Mouse (Mus musculus) hindbrain, embryonic 10.5 days (tissue): ENCODE data around the gene Rapgef3. TPM values are rescaled to one million over a fixed set of nuclear protein-coding genes. Genes with fewer than 3 reads are reported as not detected.
A peak's percentile ranks its signal among the peaks of the same experiment; 100 is the strongest.

Source experiments
- DNase-seq: peaks from one replicate; pipeline ENCODE4 v3.0.0-alpha.2; 2017; ENCODE audit warnings: low spot score
- H3K27ac ChIP-seq: fragments of 300-500 bp; sonication (generic); 2 replicates; pipeline ENCODE4 v1.5.1; 2016; ENCODE audit warnings: mild to moderate bottlenecking, moderate library complexity
- H3K27me3 ChIP-seq: fragments of 300-500 bp; sonication (generic); 2 replicates; pipeline ENCODE4 v1.6.1; 2016; ENCODE audit warnings: mild to moderate bottlenecking; ENCODE audit not compliant: poor library complexity, insufficient read depth, severe bottlenecking
- H3K36me3 ChIP-seq: fragments of 300-500 bp; sonication (generic); 2 replicates; pipeline ENCODE4 v1.6.1; 2016; ENCODE audit warnings: mild to moderate bottlenecking, moderate library complexity
- H3K4me1 ChIP-seq: fragments of 300-500 bp; sonication (generic); replicated peaks from 2 replicates; pipeline ENCODE4 v1.6.1; 2016; ENCODE audit warnings: mild to moderate bottlenecking
- H3K4me3 ChIP-seq: fragments of 300-500 bp; sonication (generic); 2 replicates; pipeline ENCODE4 v1.5.1; 2016; ENCODE audit warnings: mild to moderate bottlenecking, moderate library complexity
- H3K9me3 ChIP-seq: fragments of 300-500 bp; sonication (generic); 2 replicates; pipeline ENCODE4 v1.6.1; 2016; ENCODE audit warnings: mild to moderate bottlenecking, moderate library complexity
- WGBS: fragments of 180-500 bp; shearing (Covaris S2); methylation state at CpG from one replicate; pipeline ENCODE4 v1.1.7; 2016; 5-methylcytosine and 5-hydroxymethylcytosine counted together
- polyA plus RNA-seq: library from polyadenylated mRNA; unstranded; fragments of >200 nt; fragmentation: Nextera tagmentation; extraction: Ambion mirVana; gene quantifications from 2 replicates; pipeline ENCODE4 v1.2.1, GENCODE M21; 2016

The Rapgef3 gene
- polyA plus RNA-seq, 1 experiment from 2014 or later, result 6.2 TPM

DNA sequence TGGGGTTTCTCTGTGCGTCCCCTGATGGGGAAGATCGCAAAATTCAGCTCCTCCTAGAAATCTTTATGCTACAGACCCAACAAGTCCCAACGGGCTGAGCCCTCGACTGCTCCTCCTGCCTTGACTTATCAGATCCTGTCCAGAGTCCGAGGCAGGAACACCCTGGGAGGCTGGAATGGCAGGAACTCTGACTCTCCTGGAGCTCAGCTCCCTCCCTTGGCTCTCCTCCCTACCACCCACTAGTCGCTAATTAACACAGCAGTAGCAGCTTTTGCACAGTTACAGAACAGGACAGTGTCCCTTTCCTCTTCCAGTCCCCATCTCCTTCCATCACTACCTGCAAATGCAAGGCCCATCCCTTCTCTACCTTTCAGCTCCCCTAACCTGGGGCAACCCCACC, 37.4 kb downstream of the Rapgef3 start:
- peaks cover 9% of the 10 kb centered on the region; the same call in 1 of the 2 replicates for H3K9me3 ChIP-seq
- no peaks in the 10 kb centered on the region for H3K36me3 ChIP-seq
- 0 out of 2 replicates have a peak, but pooled peaks cover 3% of the 10 kb centered on the region for H3K27me3 ChIP-seq
- H3K27ac ChIP-seq, result no peak overlapping the region; the same call in 1 of the 2 replicates
- H3K4me1 ChIP-seq, result peaks cover 19% of the 10 kb centered on the region; the same call in 1 of the 2 replicates
- DNase-seq, result no peak
- 62% methylated on average over 6 of the region's 6 CpGs for WGBS
- H3K4me3 ChIP-seq, result no peak overlapping the region

DNA sequence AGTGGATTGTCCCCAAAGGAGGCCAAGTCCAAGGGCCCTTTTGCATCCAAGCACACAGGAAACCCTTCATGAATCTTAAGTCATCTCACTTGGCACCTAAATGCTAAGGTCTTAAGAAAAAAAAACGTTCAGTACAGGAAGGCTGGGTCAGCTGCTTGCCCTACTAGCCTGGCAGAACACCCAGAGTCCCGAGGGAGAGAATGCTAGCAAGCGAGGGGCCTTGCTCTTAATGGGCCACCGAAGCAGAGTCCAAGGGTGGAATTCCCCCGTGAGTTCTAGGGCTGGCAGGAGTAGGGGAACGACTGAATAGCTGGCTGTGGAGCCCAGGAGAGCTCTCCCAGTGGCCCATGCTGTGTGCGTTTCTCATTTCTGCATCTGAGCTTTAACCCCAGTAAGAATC, 39.0 kb downstream of the Rapgef3 start:
- DNase-seq, result no peak
- Histone ChIP-seq H3K36me3 (no peaks in the 10 kb centered on the region), H3K4me3 (no peak overlapping the region), H3K4me1 (peaks cover 19% of the 10 kb centered on the region; the same call in 1 of the 2 replicates), H3K27me3 (0 out of 2 replicates have a peak, but pooled peaks cover 3% of the 10 kb centered on the region), H3K9me3 (peaks cover 8% of the 10 kb centered on the region; the same call in 1 of the 2 replicates), H3K27ac (peak overlapping the region; percentile 59; the same call in 1 of the 2 replicates)
- WGBS, result 67% methylated on average over 7 of the region's 7 CpGs

DNA sequence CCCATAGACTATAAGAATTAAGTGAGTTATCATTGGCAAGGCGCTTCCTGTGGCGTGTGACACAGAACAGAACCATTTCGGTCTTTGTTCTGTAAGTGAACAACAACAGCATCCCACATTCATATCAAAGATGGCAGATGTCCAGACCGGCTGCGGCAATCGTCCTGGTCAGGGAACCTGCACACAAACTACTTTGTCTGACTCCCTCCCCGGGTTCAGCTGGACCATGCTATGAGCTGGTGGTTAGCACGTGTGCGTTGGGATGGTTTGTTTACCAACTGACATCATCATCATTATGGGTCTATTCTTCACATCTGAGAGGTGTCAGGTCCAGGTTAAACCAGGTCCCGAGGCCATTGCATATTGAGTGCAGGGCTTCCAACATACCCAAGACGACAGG, 39.4 kb downstream of the Rapgef3 start:
- H3K9me3 ChIP-seq, result peaks cover 4% of the 10 kb centered on the region; the same call in 1 of the 2 replicates
- no peak for DNase-seq
- no peaks in the 10 kb centered on the region for H3K36me3 ChIP-seq

DNA sequence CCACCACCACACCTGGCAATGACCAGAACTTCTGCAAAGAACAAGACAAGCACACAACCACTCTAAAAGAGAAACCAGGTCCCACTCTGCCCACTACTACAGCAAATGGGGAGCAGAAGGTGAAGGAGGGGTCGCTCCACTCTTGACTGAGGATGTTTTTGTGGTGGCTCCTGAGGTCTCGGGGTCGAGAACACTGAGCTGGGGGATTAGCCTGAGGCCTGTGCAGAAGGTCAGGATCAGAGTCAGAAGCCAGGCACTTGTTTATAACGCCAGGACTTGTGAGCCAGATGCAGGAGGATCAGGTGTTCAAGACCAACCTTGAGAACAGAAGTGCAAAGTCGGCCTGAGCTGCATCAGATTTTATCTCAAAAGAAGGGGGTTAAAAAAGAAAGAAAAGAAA, 40.3 kb downstream of the Rapgef3 start:
- DNase-seq, result no peak
- Histone ChIP-seq H3K4me1 (peaks cover 19% of the 10 kb centered on the region; the same call in 1 of the 2 replicates), H3K9me3 (peaks cover 2% of the 10 kb centered on the region; the same call in 1 of the 2 replicates), H3K27ac (no peak overlapping the region), H3K4me3 (no peak overlapping the region), H3K36me3 (no peaks in the 10 kb centered on the region), H3K27me3 (0 out of 2 replicates have a peak, but pooled peaks cover 3% of the 10 kb centered on the region)
- 76% methylated on average over 5 of the region's 5 CpGs for WGBS

More for the DNA sequence above, 39.4 kb downstream of the Rapgef3 start:
- H3K27ac ChIP-seq, result no peak overlapping the region
- 92% methylated on average over 11 of the region's 11 CpGs for WGBS
- 0 out of 2 replicates have a peak, but pooled peaks cover 3% of the 10 kb centered on the region for H3K27me3 ChIP-seq
- peaks cover 19% of the 10 kb centered on the region; the same call in 1 of the 2 replicates for H3K4me1 ChIP-seq
- H3K4me3 ChIP-seq, result no peak overlapping the region

DNA sequence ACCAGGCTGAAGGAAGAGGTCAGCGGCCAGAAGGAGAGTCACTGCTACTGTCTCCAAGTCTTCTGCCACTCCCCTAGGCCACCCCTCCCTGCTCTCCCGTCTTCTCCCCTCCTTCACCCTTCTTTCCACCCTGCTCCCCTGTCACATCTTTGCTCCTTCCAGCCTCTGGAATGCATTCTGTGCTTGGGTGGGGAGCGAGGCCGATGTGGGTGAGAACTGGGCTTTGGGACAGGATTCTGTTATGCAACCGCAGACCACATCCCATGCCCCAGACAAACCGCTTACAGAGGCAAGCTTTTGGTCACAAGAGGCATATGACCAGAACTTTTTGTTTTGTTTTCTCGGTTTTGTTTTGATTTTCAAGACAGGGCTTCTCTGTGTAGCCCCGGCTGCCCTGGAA, 40.7 kb downstream of the Rapgef3 start:
- H3K36me3 ChIP-seq, result no peaks in the 10 kb centered on the region
- WGBS, result 83% methylated on average over 8 of the region's 8 CpGs
- 0 out of 2 replicates have a peak, but pooled peaks cover 3% of the 10 kb centered on the region for H3K27me3 ChIP-seq
- H3K4me1 ChIP-seq, result peaks cover 19% of the 10 kb centered on the region; the same call in 1 of the 2 replicates
- H3K27ac ChIP-seq, result no peak overlapping the region
- peaks cover 1% of the 10 kb centered on the region; the same call in 1 of the 2 replicates for H3K9me3 ChIP-seq
- no peak overlapping the region for H3K4me3 ChIP-seq
- DNase-seq, result no peak

DNA sequence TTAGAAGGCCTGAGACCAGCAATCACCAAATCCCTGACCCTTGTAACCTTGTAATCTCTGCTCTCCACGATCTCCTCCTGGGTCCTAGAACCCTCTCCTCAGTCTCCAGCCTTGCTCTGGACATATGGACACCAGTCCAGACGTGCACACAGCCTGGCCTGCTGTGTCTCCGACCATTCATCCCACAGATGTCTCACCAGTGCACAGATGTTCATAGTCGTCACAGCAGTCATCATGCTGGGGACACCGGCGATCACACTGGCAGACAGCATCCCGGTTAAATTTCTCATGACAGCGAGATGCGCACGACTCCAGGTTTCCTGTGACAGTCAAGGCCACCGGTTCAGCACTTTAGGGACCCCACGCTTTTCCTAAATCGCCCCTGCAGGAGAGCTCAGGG, 41.5 kb downstream of the Rapgef3 start:
- no peaks in the 10 kb centered on the region for H3K36me3 ChIP-seq
- H3K27me3 ChIP-seq, result 0 out of 2 replicates have a peak, but pooled peaks cover 3% of the 10 kb centered on the region
- 78% methylated on average over 13 of the region's 13 CpGs for WGBS
- no peak for DNase-seq
- no peaks in the 10 kb centered on the region for H3K9me3 ChIP-seq
- no peak overlapping the region for H3K4me3 ChIP-seq
- no peak overlapping the region for H3K27ac ChIP-seq
- H3K4me1 ChIP-seq, result peaks cover 21% of the 10 kb centered on the region

DNA sequence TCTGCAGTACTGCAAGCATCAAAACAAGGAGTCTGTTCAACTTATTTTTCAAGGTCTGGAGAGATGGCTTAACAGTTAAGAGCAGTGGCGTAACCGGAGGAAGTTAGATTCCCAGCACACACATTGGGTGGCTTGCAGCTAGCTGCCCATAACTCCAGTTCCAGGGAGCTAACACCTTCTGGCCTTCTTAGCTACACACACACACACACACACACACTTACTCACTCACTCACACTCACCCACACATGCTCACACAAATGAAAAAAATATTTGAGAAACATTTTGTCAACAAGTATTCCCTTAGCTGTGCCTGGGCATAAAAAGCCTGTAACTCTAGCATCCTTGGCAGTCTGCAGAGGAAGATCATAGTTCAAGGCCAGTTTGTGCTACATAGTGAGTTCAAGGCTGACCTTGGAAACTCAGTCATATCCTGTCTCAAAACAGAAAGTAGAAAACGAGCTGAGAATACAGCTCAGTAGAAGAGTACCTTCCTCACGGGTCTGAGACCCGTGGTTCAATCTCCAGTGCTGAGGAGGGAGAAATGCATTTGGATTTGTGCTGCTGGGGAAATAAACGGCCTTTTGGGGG, 42.5 kb downstream of the Rapgef3 start:
- no peak overlapping the region for H3K4me3 ChIP-seq
- H3K27ac ChIP-seq, result no peak overlapping the region
- H3K27me3 ChIP-seq, result 0 out of 2 replicates have a peak, but pooled peaks cover under 1% of the 10 kb centered on the region
- DNase-seq, result no peak
- H3K36me3 ChIP-seq, result no peaks in the 10 kb centered on the region
- H3K4me1 ChIP-seq, result peaks cover 23% of the 10 kb centered on the region
- WGBS, result 83% methylated on average over 6 of the region's 6 CpGs
- no peaks in the 10 kb centered on the region for H3K9me3 ChIP-seq

DNA sequence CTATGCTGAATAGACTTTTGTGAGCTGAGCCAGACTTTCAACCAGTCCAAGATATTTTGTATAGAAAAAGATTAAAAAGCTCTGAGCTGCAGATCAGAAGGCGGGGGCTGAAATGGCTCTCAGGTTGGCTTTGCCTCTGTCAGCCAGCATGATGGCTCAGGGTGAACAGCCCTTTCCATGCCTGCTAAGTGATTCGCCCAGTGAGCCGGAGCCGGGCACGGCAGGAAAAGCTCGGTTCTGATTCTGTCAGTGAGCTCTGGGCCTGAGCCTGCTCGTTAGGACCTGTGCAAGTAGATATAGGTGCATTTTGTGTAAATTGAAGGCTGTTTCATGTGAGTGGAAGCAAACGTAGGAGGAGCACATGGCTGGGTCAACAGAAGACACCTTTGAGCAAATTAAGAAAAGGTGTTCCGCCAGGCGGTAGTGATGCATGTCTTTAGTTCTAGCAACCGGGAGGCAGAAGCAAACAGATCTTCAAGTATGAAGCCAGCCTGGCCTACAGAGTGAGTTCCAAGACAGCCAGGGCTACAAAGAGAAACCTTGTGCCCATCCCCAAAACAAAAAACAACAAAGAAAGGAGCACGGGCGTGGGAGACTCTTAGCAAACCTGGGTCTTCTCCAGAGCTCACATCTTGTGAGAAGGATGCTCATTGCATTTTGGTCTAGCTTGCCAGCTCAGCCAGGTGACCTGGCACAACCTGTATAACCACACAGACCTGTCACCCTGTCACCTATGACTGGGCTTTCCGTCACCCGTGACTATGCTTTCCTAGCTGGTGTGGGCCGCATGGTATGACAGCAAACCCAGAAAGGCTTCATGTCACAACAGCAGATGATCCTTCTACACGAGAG, 43.2 kb downstream of the Rapgef3 start:
- DNase-seq, result no peak
- no peak overlapping the region for H3K4me3 ChIP-seq
- 87% methylated on average over 17 of the region's 17 CpGs for WGBS
- no peak overlapping the region for H3K27ac ChIP-seq
- H3K9me3 ChIP-seq, result no peaks in the 10 kb centered on the region
- H3K36me3 ChIP-seq, result no peaks in the 10 kb centered on the region
- H3K27me3 ChIP-seq, result no peaks in the 10 kb centered on the region
- peaks cover 23% of the 10 kb centered on the region for H3K4me1 ChIP-seq

DNA sequence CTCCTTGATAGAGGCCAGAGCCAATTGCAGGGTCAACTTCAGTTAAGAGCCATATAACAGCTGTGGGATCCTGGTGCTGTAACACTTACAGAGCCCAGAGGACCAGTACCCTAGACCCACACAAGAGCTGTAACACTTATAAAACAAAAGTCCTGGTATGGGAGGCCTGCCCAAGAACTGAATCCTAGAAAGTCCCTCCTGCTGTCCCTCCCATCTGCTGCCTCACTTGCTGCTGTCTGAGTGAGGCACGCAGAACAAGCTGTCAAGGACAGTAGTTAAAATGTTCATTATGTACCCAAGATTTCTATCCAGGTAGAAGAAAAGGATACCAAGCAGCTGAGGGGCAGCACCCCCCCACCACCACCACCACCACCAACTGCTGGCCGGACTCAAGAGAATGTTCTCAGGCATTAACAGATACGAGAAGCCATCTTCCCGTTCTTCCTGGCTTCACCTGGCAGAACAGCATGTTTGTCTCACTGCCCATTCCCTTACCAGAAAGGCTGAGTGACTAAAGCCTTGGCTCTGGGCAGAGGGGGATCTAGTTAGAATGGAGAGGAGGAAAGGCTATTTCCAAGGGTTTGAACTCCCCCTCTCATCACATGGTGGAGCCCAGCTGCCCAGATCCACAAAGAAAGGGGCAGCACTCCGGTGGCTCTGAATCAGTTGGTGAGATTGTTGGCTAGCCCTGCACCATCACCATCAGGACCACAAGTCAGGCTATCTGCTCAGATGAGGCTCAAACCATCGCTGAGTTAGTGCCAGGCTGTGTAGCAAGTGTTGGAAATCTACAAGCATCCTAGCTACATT, 44.0 kb downstream of the Rapgef3 start:
- no peaks in the 10 kb centered on the region for H3K9me3 ChIP-seq
- H3K4me1 ChIP-seq, result peaks cover 18% of the 10 kb centered on the region
- H3K27ac ChIP-seq, result no peak overlapping the region
- H3K36me3 ChIP-seq, result no peaks in the 10 kb centered on the region
- no peaks in the 10 kb centered on the region for H3K27me3 ChIP-seq
- no peak overlapping the region for H3K4me3 ChIP-seq
- DNase-seq, result no peak
- 88% methylated on average over 6 of the region's 6 CpGs for WGBS

DNA sequence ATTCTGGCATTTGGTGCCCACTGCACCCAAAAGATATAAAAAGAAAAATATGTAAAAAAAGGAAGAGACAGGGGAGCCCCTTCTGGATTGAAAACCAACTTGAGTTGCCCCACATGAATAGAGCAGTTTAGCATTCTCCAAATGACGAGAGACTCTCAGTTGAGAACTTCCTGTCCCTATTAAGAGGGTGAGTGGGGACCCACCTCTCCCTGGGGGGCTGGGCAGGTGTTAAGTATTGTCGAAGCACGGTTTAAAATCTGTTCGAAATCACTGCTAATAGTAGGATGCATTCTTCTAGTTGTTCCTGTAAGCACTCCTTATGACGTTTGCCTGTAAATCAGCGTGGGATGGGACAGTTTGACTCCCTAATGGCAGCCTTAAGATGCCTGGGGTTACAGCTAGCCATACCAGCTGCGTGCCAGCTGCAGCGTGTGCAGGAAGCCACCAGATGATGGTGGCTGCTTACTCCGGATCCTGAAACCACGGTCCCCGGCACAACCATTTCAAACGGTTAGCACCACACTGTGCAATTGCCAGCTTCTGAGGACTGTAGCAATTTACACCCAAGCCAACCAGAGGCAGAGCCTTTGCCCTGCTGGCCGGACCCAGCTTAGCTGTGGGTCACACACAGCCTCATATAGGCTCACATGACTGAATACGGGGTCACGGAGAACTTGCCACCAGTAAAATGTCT, 46.6 kb downstream of the Rapgef3 start:
- no peak overlapping the region for H3K27ac ChIP-seq
- 0 out of 2 replicates have a peak, but pooled peaks cover 4% of the 10 kb centered on the region for H3K27me3 ChIP-seq

DNA sequence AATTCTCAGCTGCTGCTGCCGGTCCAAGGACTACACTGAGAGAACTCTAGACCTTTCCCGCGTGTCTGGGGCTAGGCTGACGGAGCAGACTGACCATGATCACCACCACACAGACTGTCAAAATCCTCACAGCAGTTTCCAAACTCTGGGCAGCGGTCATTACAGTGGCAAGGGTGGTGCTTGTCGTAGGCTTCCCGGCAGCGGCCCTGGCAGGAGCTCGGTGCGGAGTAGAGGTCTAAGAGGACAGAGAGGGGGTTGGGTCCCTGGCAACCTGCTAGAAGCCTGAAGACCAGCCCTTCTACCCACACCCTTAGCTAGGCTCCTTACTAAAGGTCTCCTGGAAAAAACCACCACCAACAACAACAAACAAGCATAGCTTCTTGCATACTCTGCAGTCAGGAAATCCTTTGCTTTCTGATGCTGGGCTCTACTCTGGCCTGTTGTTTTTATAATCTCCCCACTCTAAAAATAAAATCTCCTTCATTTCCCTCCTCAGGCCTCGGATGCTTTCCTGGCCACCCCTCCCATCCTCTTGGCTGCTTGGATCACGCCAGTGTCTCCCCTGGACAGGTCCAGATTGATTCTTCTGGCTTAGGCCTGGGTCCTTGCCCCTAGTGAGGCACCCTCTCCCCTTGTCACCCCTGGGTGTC, 47.6 kb downstream of the Rapgef3 start:
- Histone ChIP-seq H3K36me3 (no peaks in the 10 kb centered on the region), H3K4me3 (no peak overlapping the region), H3K9me3 (no peaks in the 10 kb centered on the region), H3K4me1 (peaks cover 12% of the 10 kb centered on the region; the same call in 1 of the 2 replicates), H3K27me3 (0 out of 2 replicates have a peak, but pooled peaks cover 4% of the 10 kb centered on the region), H3K27ac (0 out of 2 replicates have a peak overlapping the region, but pooled peaks have one; percentile 8)
- 81% methylated on average over 12 of the region's 12 CpGs for WGBS
- no peak for DNase-seq

More for the DNA sequence above, 46.6 kb downstream of the Rapgef3 start:
- Histone ChIP-seq H3K4me1 (peaks cover 12% of the 10 kb centered on the region; the same call in 1 of the 2 replicates), H3K36me3 (no peaks in the 10 kb centered on the region), H3K9me3 (no peaks in the 10 kb centered on the region), H3K4me3 (no peak overlapping the region)
- DNase-seq, result no peak
- WGBS, result 86% methylated on average over 15 of the region's 15 CpGs
